Mouse (Mus musculus) embryonic facial prominence, embryonic 14.5 days (tissue): Measurements from ENCODE around the gene Ttc30a2. TPM values are rescaled to one million over a fixed set of nuclear protein-coding genes. Genes with fewer than 3 reads are reported as not detected.
A peak's percentile ranks its signal among the peaks of the same experiment; 100 is the strongest.

ENCODE experiments used
- ATAC-seq: fragments of 200-750 bp; cut with Nextera tagmentation; 2 replicates; pipeline ENCODE4 v1.8.0; 2017; ENCODE audit warnings: low read depth, moderate number of reproducible peaks, moderate TSS enrichment
- DNase-seq: peaks from one replicate; pipeline ENCODE4 v3.0.0-alpha.2; 2015; ENCODE audit warnings: low spot score
- H3K27ac ChIP-seq: fragments of 300-500 bp; sonication (generic); replicated peaks from 2 replicates; pipeline ENCODE4 v1.5.1; 2014; ENCODE audit warnings: low read depth, mild to moderate bottlenecking, low read length, moderate library complexity
- H3K27me3 ChIP-seq: fragments of 300-500 bp; sonication (generic); replicated peaks from 2 replicates; pipeline ENCODE4 v1.6.1; 2014; ENCODE audit warnings: low read length; ENCODE audit not compliant: control insufficient read depth, insufficient read depth
- H3K36me3 ChIP-seq: fragments of 300-500 bp; sonication (generic); 2 replicates; pipeline ENCODE4 v1.6.1; 2014; ENCODE audit warnings: low read length, mixed read lengths; ENCODE audit not compliant: control insufficient read depth, insufficient read depth
- H3K4me1 ChIP-seq: fragments of 300-500 bp; sonication (generic); 2 replicates; pipeline ENCODE4 v1.6.1; 2014; ENCODE audit warnings: antibody characterized with exemption, low read length; ENCODE audit not compliant: control insufficient read depth, insufficient read depth
- H3K4me2 ChIP-seq: fragments of 300-500 bp; sonication (generic); 2 replicates; pipeline ENCODE4 v1.6.1; 2014; ENCODE audit warnings: low read depth, mild to moderate bottlenecking, low read length, moderate library complexity, mixed read lengths
- H3K4me3 ChIP-seq: fragments of 300-500 bp; sonication (generic); 2 replicates; pipeline ENCODE4 v1.5.1; 2014; ENCODE audit warnings: low read depth, mild to moderate bottlenecking, low read length
- H3K9ac ChIP-seq: fragments of 300-500 bp; sonication (generic); 2 replicates; pipeline ENCODE4 v1.6.1; 2014; ENCODE audit warnings: low read depth, mild to moderate bottlenecking, low read length, moderate library complexity, mixed read lengths
- H3K9me3 ChIP-seq: fragments of 300-500 bp; sonication (generic); 2 replicates; pipeline ENCODE4 v1.6.1; 2016; ENCODE audit warnings: low read length; ENCODE audit not compliant: control insufficient read depth
- WGBS: fragments of 180-500 bp; shearing (Covaris S2); extraction: QIAGEN DNeasy Blood & Tissue Kit; methylation state at CpG from one replicate; pipeline ENCODE4 v1.1.7; 2014; 5-methylcytosine and 5-hydroxymethylcytosine counted together
- polyA plus RNA-seq: library from polyadenylated mRNA; unstranded; fragments of >200 nt; fragmentation: Nextera tagmentation; extraction: Ambion mirVana; gene quantifications from 2 replicates; pipeline ENCODE4 v1.2.1, GENCODE M21; 2014

Ttc30a2 gene
- polyA plus RNA-seq, 1 experiment from 2014 or later, result 0.43 TPM

GRCm38 (mm10) chr2:75964972-75965371 is 13.0 kb downstream of the Ttc30a2 start:
- 30% methylated on average over 5 of the region's 5 CpGs for WGBS
- Histone ChIP-seq H3K4me1 (peaks cover 12% of the 10 kb centered on the region), H3K4me3 (peak overlapping the region; percentile 4), H3K36me3 (no peaks in the 10 kb centered on the region), H3K9me3 (no peaks in the 10 kb centered on the region), H3K4me2 (peak overlapping the region; percentile 51), H3K27ac (no peak overlapping the region), H3K27me3 (no peaks in the 10 kb centered on the region), H3K9ac (0 out of 2 replicates have a peak overlapping the region, but pooled peaks have one; percentile 35)
- ATAC-seq (peak; percentile 78), DNase-seq (peak; percentile 88)

- 14% methylated on average over 14 of the region's 14 CpGs for WGBS
- Histone ChIP-seq H3K9me3 (no peaks in the 10 kb centered on the region), H3K9ac (peak overlapping the region; percentile 35; the same call in 1 of the 2 replicates), H3K4me3 (peak overlapping the region; percentile 4), H3K4me1 (peaks cover 16% of the 10 kb centered on the region), H3K36me3 (no peaks in the 10 kb centered on the region), H3K27me3 (no peaks in the 10 kb centered on the region), H3K27ac (no peak overlapping the region), H3K4me2 (peak overlapping the region; percentile 51)
- no peak for ATAC-seq
- DNase-seq, result peak; percentile 75
Observed at GRCm38 (mm10) chr2:75964512-75964911, 13.5 kb downstream of the Ttc30a2 start.

- peaks cover 20% of the 10 kb centered on the region for H3K4me1 ChIP-seq
- H3K27ac ChIP-seq, result no peak overlapping the region; the same call in 1 of the 2 replicates
- no peaks in the 10 kb centered on the region for H3K27me3 ChIP-seq
- no peak overlapping the region for H3K9ac ChIP-seq
- no peaks in the 10 kb centered on the region for H3K9me3 ChIP-seq
- WGBS, result 56% methylated on average over 5 of the region's 5 CpGs
- DNase-seq (no peak), ATAC-seq (no peak)
- no peaks in the 10 kb centered on the region for H3K36me3 ChIP-seq
- peak overlapping the region; percentile 4; the same call in 1 of the 2 replicates for H3K4me3 ChIP-seq
- peak overlapping the region; percentile 51 for H3K4me2 ChIP-seq
Observed at GRCm38 (mm10) chr2:75964051-75964450, 13.9 kb downstream of the Ttc30a2 start.

GRCm38 (mm10) chr2:75963211-75963840 is 14.6 kb downstream of the Ttc30a2 start:
- H3K4me1 ChIP-seq, result peaks cover 25% of the 10 kb centered on the region
- H3K4me3 ChIP-seq, result no peak overlapping the region
- WGBS, result 59% methylated on average over 10 of the region's 10 CpGs
- DNase-seq (no peak), ATAC-seq (no peak)
- no peaks in the 10 kb centered on the region for H3K27me3 ChIP-seq
- no peaks in the 10 kb centered on the region for H3K36me3 ChIP-seq
- no peak overlapping the region for H3K27ac ChIP-seq
- H3K4me2 ChIP-seq, result no peak overlapping the region
- no peaks in the 10 kb centered on the region for H3K9me3 ChIP-seq
- H3K9ac ChIP-seq, result no peak overlapping the region

- 0 out of 2 replicates have a peak overlapping the region, but pooled peaks have one; percentile 13 for H3K4me3 ChIP-seq
- 53% methylated on average over 15 of the region's 15 CpGs for WGBS
- DNase-seq (no peak), ATAC-seq (no peak)
- H3K36me3 ChIP-seq, result no peaks in the 10 kb centered on the region
- peak overlapping the region; percentile 78 for H3K27ac ChIP-seq
- H3K4me1 ChIP-seq, result peaks cover 25% of the 10 kb centered on the region
- H3K9me3 ChIP-seq, result no peaks in the 10 kb centered on the region
- peak overlapping the region; percentile 52 for H3K4me2 ChIP-seq
- H3K9ac ChIP-seq, result peak overlapping the region; percentile 51; the same call in 1 of the 2 replicates
- no peaks in the 10 kb centered on the region for H3K27me3 ChIP-seq
Observed at GRCm38 (mm10) chr2:75960366-75961330, 17.3 kb downstream of the Ttc30a2 start.

- ATAC-seq, result peak; percentile 76
- H3K4me3 ChIP-seq, result peak overlapping the region; percentile 13; the same call in 1 of the 2 replicates
- peak overlapping the region; percentile 51; the same call in 1 of the 2 replicates for H3K9ac ChIP-seq
- H3K4me1 ChIP-seq, result peaks cover 25% of the 10 kb centered on the region
- WGBS, result 10% methylated on average over 15 of the region's 15 CpGs
- DNase-seq, result peak; percentile 83
- no peaks in the 10 kb centered on the region for H3K36me3 ChIP-seq
- no peaks in the 10 kb centered on the region for H3K27me3 ChIP-seq
- no peaks in the 10 kb centered on the region for H3K9me3 ChIP-seq
- peak overlapping the region; percentile 52 for H3K4me2 ChIP-seq
- H3K27ac ChIP-seq, result peak overlapping the region; percentile 78
Observed at GRCm38 (mm10) chr2:75959850-75960365, 18.1 kb downstream of the Ttc30a2 start.

DNA sequence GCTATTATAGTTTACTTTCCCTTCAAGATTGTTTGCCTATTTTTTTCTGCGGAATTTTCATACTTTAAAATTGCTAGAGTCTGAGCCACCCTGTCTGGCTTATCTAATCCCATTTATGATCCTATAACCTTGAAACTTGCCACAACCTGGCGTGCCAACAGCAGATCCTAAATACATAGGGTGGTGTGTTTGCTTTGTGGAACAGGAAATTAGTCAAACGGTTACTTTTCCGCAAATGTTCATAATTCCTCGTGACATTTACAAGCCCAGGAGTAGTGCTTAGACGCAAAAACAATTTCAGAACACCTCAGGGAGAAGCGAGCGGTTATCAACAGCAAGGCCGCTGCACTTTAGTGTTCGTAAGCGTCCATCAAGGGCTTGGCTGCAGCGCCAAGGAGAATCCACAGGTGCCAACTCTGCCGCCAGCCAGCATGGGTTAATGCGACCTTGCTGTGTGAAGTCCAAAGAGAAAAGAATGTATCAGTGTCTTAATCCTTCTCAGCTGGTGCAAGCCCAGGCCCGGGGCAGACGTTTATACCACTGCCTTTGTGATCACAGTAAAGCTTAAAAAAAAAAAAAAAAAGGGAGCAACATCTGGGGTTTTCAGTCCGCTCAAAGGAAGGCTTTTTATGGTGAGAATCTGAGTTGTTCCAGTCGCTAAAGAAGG is 18.7 kb downstream of the Ttc30a2 start:
- H3K4me3 ChIP-seq, result peak overlapping the region; percentile 13
- no peaks in the 10 kb centered on the region for H3K9me3 ChIP-seq
- no peaks in the 10 kb centered on the region for H3K27me3 ChIP-seq
- DNase-seq (peak; percentile 66), ATAC-seq (peak; percentile 66)
- H3K4me2 ChIP-seq, result peak overlapping the region; percentile 52
- no peaks in the 10 kb centered on the region for H3K36me3 ChIP-seq
- 22% methylated on average over 18 of the region's 18 CpGs for WGBS
- H3K27ac ChIP-seq, result peak overlapping the region; percentile 78
- peaks cover 25% of the 10 kb centered on the region for H3K4me1 ChIP-seq
- H3K9ac ChIP-seq, result 0 out of 2 replicates have a peak overlapping the region, but pooled peaks have one; percentile 51

DNA sequence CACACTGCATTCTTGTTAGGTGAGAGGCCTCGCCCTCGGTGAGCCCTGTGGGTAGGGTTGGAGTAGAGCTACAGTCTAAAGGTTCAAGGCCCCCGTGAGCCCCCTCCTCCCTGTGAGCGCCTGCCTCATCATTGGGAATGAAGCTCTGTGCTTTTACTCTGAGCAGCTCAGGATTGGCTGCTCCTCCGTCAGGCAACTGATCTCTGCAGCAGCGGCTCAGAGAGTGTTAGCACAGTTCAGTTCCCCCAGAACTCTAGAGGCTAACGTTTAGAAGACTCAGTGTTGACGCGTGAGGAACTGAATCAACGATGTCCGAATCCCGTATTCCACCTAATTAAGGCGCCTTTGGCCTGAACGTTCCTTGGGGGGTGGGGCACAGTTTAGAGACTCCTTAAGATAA is 22.3 kb downstream of the Ttc30a2 start:
- Histone ChIP-seq H3K4me1 (peaks cover 21% of the 10 kb centered on the region), H3K36me3 (no peaks in the 10 kb centered on the region), H3K9ac (no peak overlapping the region), H3K27me3 (no peaks in the 10 kb centered on the region), H3K27ac (no peak overlapping the region), H3K4me2 (no peak overlapping the region), H3K9me3 (no peaks in the 10 kb centered on the region), H3K4me3 (no peak overlapping the region)
- no peak for DNase-seq
- ATAC-seq, result no peak
- WGBS, result 63% methylated on average over 14 of the region's 14 CpGs
